Mouse (Mus musculus): ENCODE results near the gene Sec24a.
"Not testable (repeated sequence)": the region's sequence is repeated elsewhere in the genome, so short reads cannot be mapped to it uniquely, and the experiment has no call there.

Sec24a gene

GRCm38 (mm10) chr11:51764816-51765215 lies 1.4 kb upstream of the Sec24a start:
- in situ Hi-C loops (cut with MboI; ENCODE audit: low pct_unique_long_range_greater_than_20kb in 1 of 2, low sequenced_read_pairs in 2 of 2, unreplicated experiment in 1 of 2) = no loop called here

GRCm38 (mm10) chr11:51763955-51764354 lies 521 bp upstream of the Sec24a start:
- in situ Hi-C loops (cut with MboI; ENCODE audit: low pct_unique_long_range_greater_than_20kb in 1 of 2, low sequenced_read_pairs in 2 of 2, unreplicated experiment in 1 of 2) = no loop called here

DNA sequence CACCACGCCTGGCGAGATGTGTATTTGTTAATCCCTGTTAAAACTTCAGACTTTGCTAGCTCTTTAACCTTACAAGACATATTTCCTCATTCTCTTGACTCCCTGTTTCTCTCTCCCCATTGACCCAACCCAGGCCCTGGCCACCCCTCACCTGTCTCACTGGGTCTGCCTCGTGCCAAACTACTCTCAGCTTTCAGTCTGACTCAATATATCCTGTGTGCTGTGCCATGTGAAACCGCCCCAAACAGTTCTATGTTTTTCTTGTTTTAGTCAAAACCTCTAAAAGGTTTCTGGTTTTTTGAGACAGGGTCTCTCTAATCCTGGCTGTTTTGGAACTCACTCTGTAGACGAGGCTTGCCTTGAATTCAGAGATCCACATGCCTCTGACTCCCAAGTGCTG lies 2.2 kb downstream of the Sec24a start:
- in situ Hi-C loops (cut with MboI; ENCODE audit: low pct_unique_long_range_greater_than_20kb in 1 of 2, low sequenced_read_pairs in 2 of 2, unreplicated experiment in 1 of 2) = no loop called here

DNA sequence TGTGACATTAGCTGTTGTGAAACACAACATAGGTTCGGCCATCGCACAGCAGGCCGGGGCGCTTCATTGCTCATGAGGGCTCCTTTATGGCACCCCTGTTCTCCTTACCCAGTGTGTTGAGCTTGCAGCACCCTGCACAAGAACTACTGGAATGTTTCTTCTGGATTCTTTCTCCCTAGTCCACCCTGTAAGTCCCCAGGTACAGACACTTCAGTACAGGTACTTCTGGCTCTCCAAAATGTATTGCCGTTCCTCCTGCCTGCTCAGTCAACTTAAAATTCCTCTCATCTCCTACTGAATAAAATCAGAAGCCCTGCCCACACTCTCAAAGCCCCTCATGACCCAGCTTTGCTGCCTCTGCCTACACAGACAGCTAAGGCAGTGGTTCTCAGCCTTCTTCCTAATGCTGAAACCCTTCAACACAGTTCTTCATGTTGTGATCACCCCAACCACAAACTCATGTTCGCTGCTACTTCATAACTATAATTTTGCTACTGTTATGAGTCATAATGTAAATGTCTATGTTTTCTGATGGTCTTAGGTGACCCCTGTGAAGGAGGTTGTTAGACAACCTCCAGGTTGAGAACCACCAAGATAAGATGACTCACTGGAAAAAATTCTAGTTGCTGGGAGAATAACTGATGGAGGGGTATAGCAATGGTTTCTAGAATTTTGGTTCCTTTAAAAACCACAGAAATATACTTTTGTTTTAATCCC lies 3.3 kb downstream of the Sec24a start:
- in situ Hi-C loops (cut with MboI; ENCODE audit: low pct_unique_long_range_greater_than_20kb in 1 of 2, low sequenced_read_pairs in 2 of 2, unreplicated experiment in 1 of 2) = no loop called here

DNA sequence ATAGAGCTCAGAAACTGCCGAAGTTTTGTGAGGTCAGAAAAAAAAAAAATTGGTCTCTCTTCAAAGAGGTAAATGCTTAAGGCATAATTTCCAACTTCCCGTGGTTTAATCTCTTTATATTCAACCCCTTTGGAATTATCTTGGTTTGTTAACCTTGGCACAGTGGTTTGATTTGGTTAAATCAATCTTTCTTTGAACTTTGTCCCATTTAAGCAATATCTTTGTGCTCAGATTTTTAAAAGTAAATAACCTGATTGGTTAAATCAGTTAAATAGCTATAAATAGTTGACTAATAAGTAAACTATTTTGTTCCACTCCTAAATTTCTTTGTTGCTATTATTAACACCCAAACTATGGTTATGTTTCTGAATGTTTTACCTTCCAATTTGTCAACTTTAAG lies 4.2 kb downstream of the Sec24a start:
- in situ Hi-C loops (cut with MboI; ENCODE audit: low pct_unique_long_range_greater_than_20kb in 1 of 2, low sequenced_read_pairs in 2 of 2, unreplicated experiment in 1 of 2) = no loop called here

DNA sequence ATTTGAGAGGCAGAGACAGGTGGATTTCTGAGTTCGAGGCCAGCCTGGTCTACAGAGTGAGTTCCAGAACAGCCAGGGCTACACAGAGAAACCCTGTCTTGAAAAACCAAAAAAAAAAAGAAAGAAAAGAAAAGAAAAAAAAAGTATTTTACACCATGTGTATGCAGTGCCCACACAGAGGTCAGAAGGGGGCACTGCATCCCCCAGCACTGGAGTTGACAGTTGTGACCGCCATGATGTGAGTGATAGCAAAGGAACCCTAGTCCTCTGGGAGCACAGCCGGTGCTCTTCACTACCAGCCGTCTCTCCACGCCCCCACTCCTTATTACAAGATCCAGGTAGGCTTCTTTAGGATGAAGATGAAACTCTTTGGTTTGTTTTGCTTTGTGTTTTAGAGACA lies 5.2 kb downstream of the Sec24a start:
- in situ Hi-C loops (cut with MboI; ENCODE audit: low pct_unique_long_range_greater_than_20kb in 1 of 2, low sequenced_read_pairs in 2 of 2, unreplicated experiment in 1 of 2) = not testable (repeated sequence)

DNA sequence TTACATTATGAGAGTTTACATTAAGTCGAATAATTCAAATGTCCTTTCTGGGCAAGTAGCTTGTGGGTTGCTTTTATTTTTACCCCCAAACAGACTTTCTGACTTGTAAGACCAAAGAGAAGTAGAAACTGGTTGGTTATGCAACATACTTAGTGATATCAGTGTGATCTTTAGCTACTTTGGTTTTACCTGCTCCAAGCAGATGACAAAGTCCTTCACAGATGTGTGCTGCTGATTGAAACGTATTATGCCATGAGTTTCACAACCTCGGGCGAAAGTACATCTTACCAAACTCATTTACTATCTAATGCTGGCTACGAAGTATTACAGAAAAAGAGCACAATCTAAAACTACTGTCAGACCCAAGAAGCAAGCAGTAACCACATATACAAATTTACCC lies 5.8 kb downstream of the Sec24a start:
- in situ Hi-C loops (cut with MboI; ENCODE audit: low pct_unique_long_range_greater_than_20kb in 1 of 2, low sequenced_read_pairs in 2 of 2, unreplicated experiment in 1 of 2) = no loop called here

DNA sequence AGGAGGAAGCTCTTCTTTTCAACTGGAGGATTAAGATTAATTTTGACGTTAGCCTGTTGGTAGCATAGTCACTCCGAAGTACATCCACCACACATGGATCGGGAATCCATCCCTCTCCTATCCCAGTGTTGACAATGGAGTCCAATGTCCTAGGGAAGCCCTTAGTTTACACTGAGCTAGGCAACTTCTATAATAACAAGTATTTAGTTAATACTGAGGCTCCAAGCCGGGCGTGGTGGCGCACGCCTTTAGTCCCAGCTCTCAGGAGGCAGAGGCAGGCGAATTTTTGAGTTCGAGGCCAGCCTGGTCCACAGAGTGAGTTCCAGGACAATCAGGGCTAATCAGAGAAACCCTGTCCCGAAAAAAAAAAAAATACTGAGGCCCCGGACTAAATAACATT lies 6.4 kb downstream of the Sec24a start:
- in situ Hi-C loops (cut with MboI; ENCODE audit: low pct_unique_long_range_greater_than_20kb in 1 of 2, low sequenced_read_pairs in 2 of 2, unreplicated experiment in 1 of 2) = no loop called here

DNA sequence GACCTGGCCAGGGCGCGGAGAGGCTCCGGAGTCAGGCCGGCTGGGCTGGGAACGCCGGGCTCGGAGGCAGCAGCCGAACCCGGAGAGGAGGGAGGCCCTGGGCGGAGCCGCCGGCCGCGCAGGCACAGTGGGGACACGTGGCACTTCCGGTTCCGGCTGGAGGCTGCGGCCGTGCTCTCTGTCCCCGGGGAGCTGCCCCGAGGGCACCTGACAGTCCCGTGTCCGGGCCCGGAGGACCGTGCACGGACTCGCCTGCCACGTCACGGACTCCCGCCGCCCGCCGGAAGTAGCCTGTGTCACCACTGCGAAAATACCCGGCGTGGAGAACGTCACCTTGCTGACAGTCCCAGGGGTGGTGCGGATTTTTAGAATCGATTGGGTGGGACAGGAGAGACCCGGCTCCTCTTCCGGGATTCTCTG lies 7.1 kb downstream of the Sec24a start:
- in situ Hi-C loops (cut with MboI; ENCODE audit: low pct_unique_long_range_greater_than_20kb in 1 of 2, low sequenced_read_pairs in 2 of 2, unreplicated experiment in 1 of 2) = no loop called here

- in situ Hi-C loops (cut with MboI; ENCODE audit: low pct_unique_long_range_greater_than_20kb in 1 of 2, low sequenced_read_pairs in 2 of 2, unreplicated experiment in 1 of 2) = no loop called here
These were observed 7.7 kb downstream of the Sec24a start for GRCm38 (mm10) chr11:51755621-51756311.

DNA sequence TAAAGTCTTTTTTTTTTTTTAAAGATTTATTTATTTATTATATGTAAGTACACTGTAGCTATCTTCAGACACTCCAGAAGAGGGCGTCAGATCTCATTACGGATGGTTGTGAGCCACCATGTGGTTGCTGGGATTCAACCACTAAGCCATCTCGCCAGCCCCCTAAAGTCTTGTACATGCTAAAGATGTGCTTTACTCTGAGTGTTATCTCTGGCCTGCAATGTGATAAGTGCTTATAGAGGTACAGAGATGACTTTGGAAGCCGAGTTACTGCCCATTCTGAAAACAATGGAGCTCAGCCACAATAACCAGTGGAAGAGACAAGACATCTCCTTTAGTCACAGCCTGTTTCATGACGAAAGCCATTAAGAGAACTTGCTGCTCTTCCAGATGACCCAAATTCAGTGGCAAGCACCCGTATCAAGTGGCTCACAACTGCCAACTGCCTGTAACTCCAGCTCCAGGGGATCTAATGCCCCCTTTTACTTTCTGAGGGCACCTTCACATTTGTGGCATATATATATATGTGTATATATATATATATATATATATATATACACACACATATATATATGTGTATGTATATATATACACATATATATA lies 11.7 kb downstream of the Sec24a start:
- in situ Hi-C loops (cut with MboI; ENCODE audit: low pct_unique_long_range_greater_than_20kb in 1 of 2, low sequenced_read_pairs in 2 of 2, unreplicated experiment in 1 of 2) = not testable (repeated sequence)

GRCm38 (mm10) chr11:51746096-51746495 lies 17.3 kb downstream of the Sec24a start:
- in situ Hi-C loops (cut with MboI; ENCODE audit: low pct_unique_long_range_greater_than_20kb in 1 of 2, low sequenced_read_pairs in 2 of 2, unreplicated experiment in 1 of 2) = no loop called here

GRCm38 (mm10) chr11:51740701-51741100 lies 22.7 kb downstream of the Sec24a start:
- in situ Hi-C loops (cut with MboI; ENCODE audit: low pct_unique_long_range_greater_than_20kb in 1 of 2, low sequenced_read_pairs in 2 of 2, unreplicated experiment in 1 of 2) = no loop called here

DNA sequence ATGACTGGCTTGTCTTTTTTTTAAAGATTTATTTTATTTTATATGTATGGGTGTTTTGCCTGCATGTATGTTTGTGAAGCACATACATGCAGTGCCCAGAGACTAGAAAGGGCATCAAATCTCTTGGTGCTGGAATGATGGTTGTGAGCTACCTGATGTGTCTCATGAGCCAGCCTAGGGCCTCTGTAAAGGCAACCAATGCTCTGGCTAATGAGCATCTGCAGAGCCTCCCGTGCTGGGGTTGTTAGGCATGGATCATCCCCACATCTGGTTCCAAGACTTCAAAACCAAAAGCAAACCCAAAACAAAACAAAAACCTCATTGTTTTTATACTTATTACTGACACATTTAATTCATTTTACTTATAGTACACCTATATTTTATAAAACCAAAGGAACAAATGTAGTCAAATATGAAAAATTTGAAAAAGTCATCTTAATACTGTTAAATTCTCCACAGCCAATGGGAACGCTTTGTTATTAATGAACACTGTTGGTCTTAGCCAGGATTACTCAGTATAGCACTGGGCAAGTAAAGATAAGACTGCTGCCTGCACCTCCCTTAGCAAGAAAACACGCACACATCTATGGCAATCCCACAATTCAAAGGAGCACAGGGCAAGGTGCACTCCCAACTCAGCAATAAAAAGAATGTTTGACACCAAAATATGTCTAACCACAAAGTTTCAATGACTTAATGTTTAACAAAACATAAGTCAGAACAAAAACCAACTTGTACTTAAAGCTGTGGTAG lies 24.6 kb downstream of the Sec24a start:
- in situ Hi-C loops (cut with MboI; ENCODE audit: low pct_unique_long_range_greater_than_20kb in 1 of 2, low sequenced_read_pairs in 2 of 2, unreplicated experiment in 1 of 2) = no loop called here

- in situ Hi-C loops (cut with MboI; ENCODE audit: low pct_unique_long_range_greater_than_20kb in 1 of 2, low sequenced_read_pairs in 2 of 2, unreplicated experiment in 1 of 2) = not testable (repeated sequence)
These were observed 29.2 kb downstream of the Sec24a start for GRCm38 (mm10) chr11:51734218-51734617.

DNA sequence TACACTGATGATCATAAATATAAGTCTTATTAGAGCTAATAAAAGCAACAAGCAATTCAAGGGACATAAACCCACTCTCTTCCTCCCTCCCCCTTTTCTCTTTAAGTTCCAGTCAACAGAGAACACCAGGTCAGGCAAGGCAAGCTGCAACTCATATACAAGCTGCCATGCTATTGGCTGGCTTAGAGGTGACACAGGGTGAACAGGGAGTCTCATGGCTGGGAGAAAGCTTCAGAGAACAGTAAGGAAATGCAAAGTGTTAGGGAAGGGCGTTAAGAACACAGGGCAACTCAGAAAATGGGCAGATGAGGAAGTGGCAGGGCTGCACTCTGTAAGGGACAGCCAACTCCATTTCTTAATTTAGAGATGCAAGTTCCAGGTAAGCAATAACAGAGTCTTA lies 30.6 kb downstream of the Sec24a start:
- in situ Hi-C loops (cut with MboI; ENCODE audit: low pct_unique_long_range_greater_than_20kb in 1 of 2, low sequenced_read_pairs in 2 of 2, unreplicated experiment in 1 of 2) = no loop called here

DNA sequence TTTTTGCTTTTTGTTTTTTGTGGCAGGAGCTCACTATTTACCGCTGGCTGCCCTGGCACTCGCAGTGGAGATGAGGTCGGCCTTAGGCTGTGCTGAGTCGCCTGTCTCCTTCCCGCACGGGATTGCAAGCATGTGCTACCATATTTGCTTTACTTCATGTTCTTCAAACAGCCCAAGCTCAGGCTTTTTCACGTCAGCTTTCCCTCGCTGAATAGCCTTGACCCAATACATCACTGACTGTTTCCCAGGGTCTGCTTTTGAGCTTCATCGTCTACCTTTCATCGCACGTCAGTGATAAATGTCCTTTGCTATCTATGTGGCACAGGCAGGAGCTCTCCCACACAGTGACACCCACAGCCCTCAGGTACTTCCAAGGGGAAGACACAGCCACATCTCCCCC lies 42.4 kb downstream of the Sec24a start:
- in situ Hi-C loops (cut with MboI; ENCODE audit: low pct_unique_long_range_greater_than_20kb in 1 of 2, low sequenced_read_pairs in 2 of 2, unreplicated experiment in 1 of 2) = no loop called here

GRCm38 (mm10) chr11:51707080-51707479 lies 56.4 kb downstream of the Sec24a start:
- in situ Hi-C loops (cut with MboI; ENCODE audit: low pct_unique_long_range_greater_than_20kb in 1 of 2, low sequenced_read_pairs in 2 of 2, unreplicated experiment in 1 of 2) = no loop called here

DNA sequence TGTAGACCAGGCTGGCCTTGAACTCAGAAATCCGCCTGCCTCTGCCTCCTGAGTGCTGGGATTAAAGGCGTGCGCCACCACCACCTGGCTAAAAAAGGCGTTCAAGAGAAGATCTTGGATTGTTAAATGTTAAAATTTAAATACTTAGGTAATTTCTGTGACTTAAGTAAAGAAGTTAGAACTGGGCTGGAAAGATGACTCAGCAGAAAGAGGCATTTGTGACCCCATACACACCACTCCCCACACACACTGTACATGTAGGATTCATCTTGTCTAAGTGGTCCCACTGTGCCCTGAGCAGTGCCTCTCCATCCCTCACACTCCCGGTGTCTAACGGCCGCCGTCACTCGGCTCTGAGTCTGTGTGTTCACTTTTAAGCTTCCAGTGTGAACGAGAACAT lies 57.0 kb downstream of the Sec24a start:
- in situ Hi-C loops (cut with MboI; ENCODE audit: low pct_unique_long_range_greater_than_20kb in 1 of 2, low sequenced_read_pairs in 2 of 2, unreplicated experiment in 1 of 2) = no loop called here
